18 mouse cellular contexts compared by ENCODE assay signal in the genomic region with DNA sequence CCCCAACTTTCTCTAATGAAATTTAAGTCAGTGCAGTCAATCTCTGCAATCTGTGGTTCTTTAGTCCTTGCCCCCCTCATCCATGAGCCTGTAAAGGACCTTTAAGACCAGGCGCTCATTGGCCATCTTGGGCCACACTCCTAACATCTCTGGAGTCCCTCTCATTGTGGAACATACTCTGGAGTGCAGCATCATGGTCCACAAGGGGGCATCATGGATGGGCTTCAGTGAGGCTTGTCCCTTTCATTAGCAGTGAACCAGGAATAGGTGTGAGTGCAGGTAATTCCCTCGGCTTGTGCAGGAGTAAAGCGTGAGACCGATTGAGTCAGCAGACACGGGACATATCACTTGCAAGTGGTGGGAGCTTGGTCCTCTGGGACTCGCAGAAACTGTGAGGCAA.
DNase-seq lines count a peak whose midpoint lies in the region; ATAC-seq and TF ChIP-seq lines count a peak whose summit lies in the region.
"Had no signal": no experiment of that assay in that cellular context is flagged by ENCODE, and none has a peak within 500 bp of the region (broad histone marks: within the 10 kb centered on the region; RNA-seq: fewer than 3 reads in every experiment).

No protein-coding gene starts in this region.

- intact Hi-C loops in left cerebral cortex, postnatal 36 days (cut with DNase I) = no loop called here

- H3K27me3 ChIP-seq in kidney, embryonic 16.5 days (ENCODE audit: insufficient read depth, low read length) = no peaks in the 10 kb centered on the region
- no peaks in the 10 kb centered on the region for H3K27me3 ChIP-seq in lung, embryonic 14.5 days (ENCODE audit: insufficient read depth, low read length)
- H3K27me3 ChIP-seq: forebrain, embryonic 15.5 days; limb, embryonic 15.5 days; neural tube, embryonic 13.5 days had no signal

- H3K9me3 ChIP-seq in kidney, embryonic 16.5 days (ENCODE audit: low read length) = no peaks in the 10 kb centered on the region
- H3K9me3 ChIP-seq in lung, embryonic 14.5 days (ENCODE audit: low read depth, low read length) = no peaks in the 10 kb centered on the region
- H3K9me3 ChIP-seq: forebrain, embryonic 15.5 days; limb, embryonic 15.5 days; neural tube, embryonic 13.5 days had no signal

- TF ChIP-seq CTCF in lung, embryonic 14.5 days (IDR thresholded peaks at IDR 0.05; ENCODE audit: low read depth) = peak; percentile 37; the same call in 1 of the 2 replicates

- no peak for ATAC-seq in kidney, embryonic 16.5 days (ENCODE audit: low FRiP score, low TSS enrichment)
- no peak for ATAC-seq in lung, embryonic 14.5 days (ENCODE audit: insufficient read depth)
- ATAC-seq: forebrain, embryonic 15.5 days had no signal

- no peak overlapping the region for H3K9ac ChIP-seq in kidney, embryonic 16.5 days (replicated peaks; ENCODE audit: low read length)
- H3K9ac ChIP-seq in lung, embryonic 14.5 days = no peak overlapping the region
- H3K9ac ChIP-seq: forebrain, embryonic 15.5 days; limb, embryonic 15.5 days; neural tube, embryonic 13.5 days had no signal

- peak; percentile 12 for DNase-seq in kidney, adult 11 months
- DNase-seq in lung, embryonic 14.5 days = no peak
- no peak for DNase-seq in lung, postnatal 10 days
- peak; percentile 17 for DNase-seq in R1 (ENCODE audit: low read depth, low spot score)
- peak; percentile 29 for DNase-seq in kidney, postnatal 14 days
- DNase-seq in thymus, postnatal 4 days = no peak
- DNase-seq in left cerebral cortex, postnatal 36 days (ENCODE audit: low spot score in 2 of 2) = no peak
- DNase-seq: cerebellum, postnatal 25 days; heart, adult 11 months; layer of hippocampus, adult 9-11 months; lung, postnatal 14 days; right cerebral cortex, postnatal 14 days; thymus, postnatal 25 days had no signal

- no peaks in the 10 kb centered on the region for H3K36me3 ChIP-seq in kidney, embryonic 16.5 days (ENCODE audit: insufficient read depth, low read length)
- H3K36me3 ChIP-seq in lung, embryonic 14.5 days (ENCODE audit: insufficient read depth) = no peaks in the 10 kb centered on the region
- H3K36me3 ChIP-seq: forebrain, embryonic 15.5 days; limb, embryonic 15.5 days; neural tube, embryonic 13.5 days had no signal

- H3K4me3 ChIP-seq in kidney, embryonic 16.5 days (ENCODE audit: low read length) = no peak overlapping the region
- H3K4me3 ChIP-seq in lung, embryonic 14.5 days (ENCODE audit: low read depth, low read length) = no peak overlapping the region
- H3K4me3 ChIP-seq: erythroblast, embryonic 14.5 days; forebrain, embryonic 15.5 days; limb, embryonic 15.5 days; neural tube, embryonic 13.5 days had no signal

- peaks cover 7% of the 10 kb centered on the region; the same call in 1 of the 2 replicates for H3K4me1 ChIP-seq in kidney, embryonic 16.5 days (ENCODE audit: insufficient read depth, low read length)
- no peaks in the 10 kb centered on the region for H3K4me1 ChIP-seq in lung, embryonic 14.5 days (ENCODE audit: insufficient read depth)
- H3K4me1 ChIP-seq: limb, embryonic 15.5 days had no signal

- no peak overlapping the region for H3K27ac ChIP-seq in kidney, embryonic 16.5 days (ENCODE audit: low read length)
- no peak overlapping the region for H3K27ac ChIP-seq in lung, embryonic 14.5 days (ENCODE audit: low read depth)
- H3K27ac ChIP-seq: forebrain, embryonic 15.5 days; limb, embryonic 15.5 days; neural tube, embryonic 13.5 days had no signal

- 88% methylated on average over 6 of the region's 6 CpGs for WGBS in kidney, embryonic 16.5 days
- WGBS in lung, embryonic 14.5 days = 80% methylated on average over 6 of the region's 6 CpGs

- no peak overlapping the region for H3K4me2 ChIP-seq in kidney, embryonic 16.5 days (replicated peaks; ENCODE audit: low read depth, low read length)
- H3K4me2 ChIP-seq in lung, embryonic 14.5 days = no peak overlapping the region
- H3K4me2 ChIP-seq: forebrain, embryonic 15.5 days; limb, embryonic 15.5 days; neural tube, embryonic 13.5 days had no signal

Comparison
In these comparisons a context has a peak if more than half of its experiments do, and no peak if none do; other contexts are left out.
1. DNase-seq: peak in kidney, adult 11 months (single experiment), R1 (single experiment) and kidney, postnatal 14 days (single experiment); none in lung, embryonic 14.5 days (single experiment), lung, postnatal 10 days (single experiment), thymus, postnatal 4 days (single experiment) and left cerebral cortex, postnatal 36 days (0 of 2).